Mouse (Mus musculus): ENCODE measurements at regions not wholly inside any gene's neighbourhood (a gene's known extent, or its start where the extent isn't known, plus 50 kb on each side); places are given as distances from the start of the nearest gene placed in this dataset.

DNA sequence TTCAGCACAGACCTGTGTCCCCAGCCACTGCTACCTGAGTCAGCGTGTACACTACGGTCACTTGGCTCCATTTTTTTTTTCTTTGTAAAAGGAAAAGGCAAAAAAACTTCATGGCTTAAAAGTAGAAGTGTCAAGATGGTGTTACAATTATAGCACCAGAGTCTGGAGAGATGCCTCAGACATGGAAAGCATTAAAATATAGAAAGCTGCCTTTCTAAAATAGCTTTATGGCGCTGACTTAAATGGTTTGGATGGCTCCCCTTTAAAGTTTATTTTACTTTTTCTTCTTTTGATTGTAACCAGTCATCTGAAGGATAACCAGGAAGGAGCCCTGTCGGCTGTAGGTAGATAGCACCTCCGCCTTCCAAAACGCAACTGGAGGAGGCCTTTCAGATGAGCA, 79.0 kb upstream of the Jade1 start:
- no peak for DNase-seq (ENCODE audit: low read depth)

- no peak for DNase-seq (ENCODE audit: low read depth)
Observed at GRCm38 (mm10) chr3:41472586-41472985, 82.9 kb upstream of the Jade1 start.

DNA sequence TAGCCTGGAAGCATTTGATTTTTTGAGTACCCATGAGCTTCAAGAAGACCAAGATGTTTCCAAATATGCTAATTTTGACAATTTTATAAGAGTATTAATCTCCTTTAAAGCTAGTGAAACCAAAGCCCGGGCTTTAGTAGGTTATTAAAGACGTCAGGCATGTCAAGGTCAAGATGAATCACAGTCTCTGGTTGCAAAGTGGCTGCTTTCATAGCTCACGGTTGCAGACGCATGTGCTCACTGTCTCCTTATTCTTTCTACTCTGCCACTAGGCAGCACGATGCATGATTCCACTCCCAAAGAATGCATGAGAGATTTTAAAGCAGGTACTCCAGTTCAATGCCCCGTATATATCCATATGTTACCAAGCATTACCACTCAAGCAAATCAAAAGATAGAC, 86.4 kb upstream of the Jade1 start:
- DNase-seq (ENCODE audit: low read depth) = no peak

GRCm38 (mm10) chr3:41467857-41468256, 87.7 kb upstream of the Jade1 start:
- DNase-seq (ENCODE audit: low read depth) = no peak

DNA sequence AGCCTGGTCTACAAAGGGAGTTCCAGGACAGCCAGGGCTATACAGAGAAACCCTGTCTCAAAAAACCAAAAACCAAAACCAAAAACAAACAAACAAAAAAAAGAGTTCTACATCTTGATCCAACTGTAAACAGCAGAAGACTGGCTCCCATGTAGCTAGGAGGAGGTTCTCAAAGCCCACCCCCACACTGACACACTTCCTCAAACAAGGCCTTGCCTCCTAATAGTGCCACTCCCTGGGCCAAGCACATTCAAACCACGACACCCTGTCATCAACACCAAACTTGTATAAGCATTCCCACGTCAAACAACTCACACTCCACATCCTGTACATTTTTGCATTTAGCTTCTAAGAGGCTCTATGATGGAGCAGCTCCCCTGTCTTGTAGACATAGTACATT, 89.6 kb upstream of the Jade1 start:
- DNase-seq (ENCODE audit: low read depth) = no peak

DNA sequence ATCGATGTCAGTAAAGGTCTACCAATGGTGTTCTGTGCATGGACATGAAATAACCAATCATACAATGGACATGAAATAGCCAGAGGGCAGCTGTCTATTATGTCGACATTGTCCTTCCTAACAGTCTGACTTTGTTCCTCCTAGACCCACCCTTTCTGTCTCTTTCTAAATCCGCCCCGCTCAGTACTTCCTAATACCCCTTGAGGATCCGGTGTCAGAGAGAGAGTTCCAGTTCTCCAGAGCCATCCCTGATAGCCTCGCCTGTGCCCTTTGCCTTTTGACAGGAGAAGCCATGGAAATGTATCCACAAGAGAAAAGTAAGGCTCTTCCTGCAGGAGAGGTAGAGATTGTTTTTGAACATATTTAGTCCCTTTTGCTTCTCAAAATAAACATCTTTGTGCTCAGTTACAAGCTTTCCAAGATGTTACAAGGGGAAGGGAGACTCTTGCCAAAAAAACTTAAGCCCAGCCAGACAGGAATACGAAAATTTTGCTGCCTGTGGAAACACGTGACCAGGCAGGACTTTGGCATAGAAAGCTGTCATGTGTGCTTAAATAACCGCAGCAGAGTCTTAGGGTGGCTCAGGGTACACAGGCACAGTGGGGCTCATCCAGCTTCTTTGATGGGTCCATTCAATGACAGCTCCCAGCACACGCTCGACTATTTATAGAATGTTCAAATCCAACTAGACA, 92.4 kb upstream of the Jade1 start:
- peak; percentile 73 for DNase-seq (ENCODE audit: low read depth)

GRCm38 (mm10) chr3:41460131-41460530, 95.4 kb upstream of the Jade1 start:
- no peak for DNase-seq (ENCODE audit: low read depth)

DNA sequence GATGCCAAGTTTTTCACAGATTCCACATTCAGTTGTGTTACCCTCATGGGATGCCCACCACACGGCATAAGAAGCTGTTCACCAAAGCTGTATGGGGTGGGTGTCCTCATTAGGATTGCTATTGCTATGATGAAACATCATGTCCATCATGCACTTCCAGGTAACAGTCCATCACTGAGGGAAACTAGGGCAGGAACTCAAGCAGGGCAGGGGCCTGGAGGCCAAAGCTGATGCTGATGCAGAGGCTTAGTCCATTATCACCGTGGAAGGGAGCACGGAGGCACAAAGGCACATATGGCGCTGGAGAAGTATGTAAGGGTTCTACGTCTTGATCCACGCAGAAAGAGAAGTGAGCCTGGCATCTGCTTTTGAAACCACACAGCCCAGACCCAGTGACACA, 97.4 kb upstream of the Jade1 start:
- no peak for DNase-seq (ENCODE audit: low read depth)

DNA sequence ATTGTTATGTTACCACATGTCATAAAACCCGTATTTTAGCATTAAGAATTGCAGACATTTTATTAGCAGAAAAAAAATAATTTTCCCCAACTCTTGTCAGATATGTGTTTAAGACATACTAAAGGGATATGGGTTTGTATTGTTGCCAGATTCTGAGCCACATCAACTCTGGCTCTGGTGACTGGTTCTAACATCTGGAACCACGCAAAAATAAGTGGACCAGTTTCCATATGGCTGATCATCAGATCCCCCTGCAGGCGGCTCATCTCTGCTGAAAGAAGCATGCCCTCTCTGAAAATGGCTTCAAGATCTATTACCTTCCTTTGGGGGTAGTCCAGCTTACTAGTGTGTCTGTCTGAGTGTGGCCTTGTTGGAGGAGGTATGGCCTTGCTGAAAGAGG, 102.0 kb upstream of the Jade1 start:
- DNase-seq (ENCODE audit: low read depth) = no peak

DNA sequence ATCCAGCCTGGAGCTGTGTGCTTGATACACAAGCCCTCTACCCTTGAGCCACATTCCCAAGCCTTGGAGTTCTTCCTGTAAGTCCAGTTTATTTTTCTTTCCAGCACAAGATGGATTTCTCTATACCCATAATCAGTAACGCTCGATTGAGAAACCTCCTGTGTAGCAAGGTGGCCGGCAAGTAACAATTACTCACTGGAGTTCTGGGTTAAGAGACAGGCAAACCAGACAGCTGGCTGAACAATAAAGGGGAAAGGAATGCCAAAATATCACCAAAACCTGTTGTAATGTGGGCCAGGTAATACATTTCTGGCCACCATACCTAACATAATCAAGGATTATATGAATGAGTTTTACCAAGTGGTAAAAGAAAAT, 102.8 kb upstream of the Jade1 start:
- no peak for DNase-seq (ENCODE audit: low read depth)

GRCm38 (mm10) chr3:41452020-41452715, 103.4 kb upstream of the Jade1 start:
- no peak for DNase-seq (ENCODE audit: low read depth)

DNA sequence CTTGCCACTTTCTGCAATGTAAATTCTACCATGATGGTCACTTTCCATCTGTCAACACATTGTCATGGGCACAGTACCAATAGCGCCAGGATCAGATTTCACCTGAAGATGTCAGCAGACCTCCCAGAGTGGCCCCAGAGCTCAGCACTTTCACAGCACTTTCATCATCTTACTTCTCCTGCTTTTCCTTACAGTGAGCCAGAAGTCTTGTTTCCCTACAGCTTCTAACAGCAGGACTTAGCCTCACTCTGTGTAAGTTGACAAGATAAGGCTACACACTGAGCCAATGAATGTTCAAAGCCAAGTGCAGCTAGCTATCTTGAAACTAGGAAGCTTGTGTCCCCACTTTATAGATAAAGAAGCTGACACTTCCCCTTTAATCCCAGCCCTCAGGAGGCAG, 104.8 kb upstream of the Jade1 start:
- no peak for DNase-seq (ENCODE audit: low read depth)

DNA sequence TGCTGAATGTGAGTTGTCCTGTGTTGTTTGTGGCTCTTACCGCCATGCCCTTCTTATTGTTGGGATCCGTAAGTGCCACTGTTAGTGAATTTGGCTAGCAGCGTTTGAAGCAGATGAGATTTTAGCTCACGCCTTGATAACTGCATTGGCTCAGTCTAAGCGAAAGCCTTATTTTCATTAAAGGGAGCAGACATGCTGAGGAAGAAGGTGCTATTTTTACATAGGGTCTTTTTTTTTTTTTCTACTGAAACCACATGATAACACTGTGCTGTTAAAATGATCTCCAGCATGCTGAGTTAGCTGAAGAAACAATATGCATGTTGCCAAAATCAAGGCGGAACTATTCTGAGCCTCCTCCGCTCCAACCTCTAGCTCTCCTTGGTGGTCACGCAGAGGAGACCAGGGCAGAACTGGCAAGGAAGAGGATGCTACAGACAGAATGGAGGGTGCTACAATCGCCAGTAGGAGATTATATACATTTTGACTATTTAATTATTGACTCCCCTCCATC, 111.2 kb upstream of the Jade1 start:
- DNase-seq (ENCODE audit: low read depth) = no peak

DNA sequence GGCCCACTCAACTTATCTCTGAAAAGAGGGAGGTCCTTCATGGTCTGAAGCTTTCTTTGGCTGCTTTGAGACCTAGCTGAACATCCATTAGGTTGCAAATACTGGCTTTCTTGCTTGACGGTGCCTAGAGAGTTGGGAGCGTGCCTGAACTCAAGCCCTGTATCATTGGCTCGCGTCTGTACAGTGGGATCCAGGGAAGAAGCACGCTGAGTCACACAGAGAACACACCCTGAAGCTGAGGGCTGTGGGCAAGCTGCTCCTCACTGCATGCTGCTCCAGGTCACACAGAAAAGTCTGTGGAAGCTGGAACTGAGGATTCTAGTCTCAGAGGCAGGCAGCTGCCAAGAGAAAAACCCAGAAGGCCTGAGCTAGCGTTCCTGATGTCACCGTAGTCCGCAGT, 119.3 kb upstream of the Jade1 start:
- peak; percentile 64 for DNase-seq (ENCODE audit: low read depth)

- DNase-seq (ENCODE audit: low read depth) = no peak
Observed at GRCm38 (mm10) chr3:41433106-41433505, 122.4 kb upstream of the Jade1 start.

GRCm38 (mm10) chr3:41432376-41432775, 123.2 kb upstream of the Jade1 start:
- no peak for DNase-seq (ENCODE audit: low read depth)

DNA sequence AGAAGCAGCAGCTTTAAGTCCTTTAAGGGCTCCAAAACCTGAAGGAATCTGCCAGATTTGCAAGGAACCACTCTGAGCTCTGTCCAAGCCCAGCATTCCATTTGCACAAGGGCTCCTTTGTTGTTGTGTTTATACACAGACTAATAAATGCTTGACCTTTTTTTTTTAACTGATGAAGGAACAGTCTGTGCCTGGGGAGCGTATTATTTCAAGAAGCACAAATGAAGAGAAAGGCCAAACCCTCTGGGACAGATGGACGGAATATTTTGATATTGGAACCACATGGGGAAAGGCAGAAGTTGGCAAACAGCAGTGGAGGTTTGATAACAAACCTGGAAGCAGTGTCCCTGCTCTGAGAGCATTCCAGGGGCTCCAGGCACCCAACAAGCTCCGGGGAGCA, 125.3 kb upstream of the Jade1 start:
- peak; percentile 87 for DNase-seq (ENCODE audit: low read depth)

GRCm38 (mm10) chr3:41426946-41427345, 128.6 kb upstream of the Jade1 start:
- DNase-seq (ENCODE audit: low read depth) = no peak

DNA sequence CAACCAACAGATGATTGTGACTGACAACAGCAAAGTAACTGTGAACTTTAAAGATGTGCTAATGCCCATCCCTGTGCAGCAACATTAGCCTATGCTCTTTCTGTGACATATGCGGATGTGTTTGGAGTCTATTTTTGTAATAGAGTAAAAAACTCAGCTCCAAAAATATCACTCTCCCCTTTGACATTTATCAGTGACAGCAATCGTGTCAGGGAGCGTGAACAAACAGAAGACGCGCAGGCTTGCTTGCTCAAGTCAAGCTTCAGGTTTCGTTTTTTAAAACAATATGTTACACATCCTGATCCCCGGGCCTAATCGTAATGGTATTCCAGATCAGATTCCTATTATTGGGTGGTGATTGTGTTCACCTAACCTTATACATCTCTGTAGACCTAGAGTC, 129.7 kb upstream of the Jade1 start:
- no peak for DNase-seq (ENCODE audit: low read depth)

DNA sequence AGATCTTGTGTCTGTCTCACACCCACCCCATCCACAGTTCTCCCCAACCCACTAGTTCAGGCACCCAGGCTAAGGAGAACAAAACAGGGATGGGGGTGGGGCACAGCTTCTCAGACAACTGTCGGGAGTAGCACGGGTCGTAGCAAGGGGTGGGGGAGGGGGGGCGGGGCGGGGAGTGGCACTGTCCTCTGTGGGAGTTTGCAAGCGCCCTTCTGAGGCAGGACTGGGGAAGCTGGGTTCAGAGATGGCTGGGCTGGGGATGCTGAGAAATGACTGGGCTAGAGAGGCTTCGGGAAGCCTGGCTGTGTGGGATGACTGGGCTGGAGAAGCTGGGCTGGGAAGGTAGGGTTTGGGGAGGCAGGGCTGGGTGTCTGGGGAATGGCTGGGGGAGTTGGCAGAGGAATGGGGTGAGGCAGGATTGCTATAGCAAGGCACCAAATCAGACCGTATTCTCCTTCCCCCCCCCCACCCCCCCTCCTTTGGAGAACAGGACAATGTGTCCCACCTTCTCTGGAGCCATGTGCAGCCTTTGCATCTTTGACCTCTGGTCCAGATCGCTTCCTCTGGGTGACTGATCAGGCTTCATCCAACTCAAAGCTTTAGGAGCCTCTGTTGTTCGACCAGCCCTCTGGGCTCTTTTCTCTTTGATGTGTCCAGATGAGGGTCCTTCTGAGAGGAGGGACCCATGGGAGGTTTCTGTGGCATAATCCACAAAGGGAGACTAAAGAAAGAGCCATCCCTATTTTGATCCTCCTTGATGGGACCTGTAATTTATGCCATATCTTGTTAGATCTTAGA, 131.2 kb upstream of the Jade1 start:
- DNase-seq (ENCODE audit: low read depth) = no peak

GRCm38 (mm10) chr3:41423630-41424029, 131.9 kb upstream of the Jade1 start:
- DNase-seq (ENCODE audit: low read depth) = no peak

- DNase-seq (ENCODE audit: low read depth) = no peak
Observed at GRCm38 (mm10) chr3:41422615-41423579, 132.6 kb upstream of the Jade1 start.

Measured in fibroblast of lung, adult 2 months (primary cell).